Mouse (Mus musculus) kidney, embryonic 16.5 days (tissue): ENCODE measurements around the gene Il1rapl2. TPM values are rescaled to one million over a fixed set of nuclear protein-coding genes. Genes with fewer than 3 reads are reported as not detected.

Experiments
- ATAC-seq: fragments of 200-750 bp; cut with Nextera tagmentation; 2 replicates; pipeline ENCODE4 v1.8.0; 2017; ENCODE audit warnings: moderate TSS enrichment; ENCODE audit not compliant: low FRiP score, low TSS enrichment
- H3K27ac ChIP-seq: fragments of 300-500 bp; sonication (generic); 2 replicates; pipeline ENCODE4 v1.5.1; 2014; ENCODE audit warnings: low read length
- H3K27me3 ChIP-seq: fragments of 300-500 bp; sonication (generic); 2 replicates; pipeline ENCODE4 v1.6.1; 2014; ENCODE audit warnings: low read length, control low read depth, mixed read lengths; ENCODE audit not compliant: insufficient read depth
- H3K36me3 ChIP-seq: fragments of 300-500 bp; sonication (generic); 2 replicates; pipeline ENCODE4 v1.6.1; 2014; ENCODE audit warnings: low read length, control low read depth, mixed read lengths; ENCODE audit not compliant: insufficient read depth
- H3K4me1 ChIP-seq: fragments of 300-500 bp; sonication (generic); 2 replicates; pipeline ENCODE4 v1.6.1; 2014; ENCODE audit warnings: low read length, control low read depth, mixed read lengths; ENCODE audit not compliant: insufficient read depth
- H3K4me2 ChIP-seq: fragments of 300-500 bp; sonication (generic); replicated peaks from 2 replicates; pipeline ENCODE4 v1.6.1; 2014; ENCODE audit warnings: low read depth, low read length
- H3K4me3 ChIP-seq: fragments of 300-500 bp; sonication (generic); 2 replicates; pipeline ENCODE4 v1.5.1; 2014; ENCODE audit warnings: mild to moderate bottlenecking, low read length
- H3K9ac ChIP-seq: fragments of 300-500 bp; sonication (generic); replicated peaks from 2 replicates; pipeline ENCODE4 v1.6.1; 2014; ENCODE audit warnings: low read length
- H3K9me3 ChIP-seq: fragments of 300-500 bp; sonication (generic); 2 replicates; pipeline ENCODE4 v1.6.1; 2016; ENCODE audit warnings: low read length, control low read depth
- WGBS: fragments of 180-500 bp; shearing (Covaris S2); extraction: QIAGEN DNeasy Blood & Tissue Kit; methylation state at CpG from one replicate; pipeline ENCODE4 v1.1.7; 2014; 5-methylcytosine and 5-hydroxymethylcytosine counted together
- polyA plus RNA-seq: library from polyadenylated mRNA; unstranded; fragments of >200 nt; fragmentation: Nextera tagmentation; extraction: Ambion mirVana; gene quantifications from 2 replicates; pipeline ENCODE4 v1.2.1, GENCODE M21; 2015

The Il1rapl2 gene
- polyA plus RNA-seq, 1 experiment from 2014 or later: 0.31 TPM

DNA sequence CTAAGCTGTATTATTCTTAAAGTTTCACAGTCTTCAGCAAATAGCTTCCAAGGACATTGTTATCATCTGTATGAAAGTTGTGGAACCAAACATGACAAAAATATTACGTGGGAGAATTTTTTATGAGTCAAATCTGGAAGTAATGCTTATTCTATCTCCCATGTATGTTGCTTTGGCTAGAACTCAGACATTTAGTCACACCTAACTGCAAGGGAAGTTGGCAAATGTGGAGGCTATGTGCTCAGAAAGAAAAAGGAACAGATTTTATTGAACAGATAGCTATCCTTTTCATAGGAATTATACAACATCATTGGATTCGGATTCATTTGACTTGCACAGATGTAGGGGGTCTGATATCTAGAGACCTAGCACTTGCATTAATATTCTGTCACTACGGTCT is 908.1 kb downstream of the Il1rapl2 start:
- Histone ChIP-seq H3K4me3 (no peak overlapping the region), H3K4me2 (no peak overlapping the region), H3K27ac (no peak overlapping the region), H3K9ac (no peak overlapping the region), H3K9me3 (no peaks in the 10 kb centered on the region), H3K4me1 (no peaks in the 10 kb centered on the region), H3K36me3 (no peaks in the 10 kb centered on the region), H3K27me3 (no peaks in the 10 kb centered on the region)
- no peak for ATAC-seq
- 71% methylated on average over 3 of the region's 3 CpGs for WGBS

DNA sequence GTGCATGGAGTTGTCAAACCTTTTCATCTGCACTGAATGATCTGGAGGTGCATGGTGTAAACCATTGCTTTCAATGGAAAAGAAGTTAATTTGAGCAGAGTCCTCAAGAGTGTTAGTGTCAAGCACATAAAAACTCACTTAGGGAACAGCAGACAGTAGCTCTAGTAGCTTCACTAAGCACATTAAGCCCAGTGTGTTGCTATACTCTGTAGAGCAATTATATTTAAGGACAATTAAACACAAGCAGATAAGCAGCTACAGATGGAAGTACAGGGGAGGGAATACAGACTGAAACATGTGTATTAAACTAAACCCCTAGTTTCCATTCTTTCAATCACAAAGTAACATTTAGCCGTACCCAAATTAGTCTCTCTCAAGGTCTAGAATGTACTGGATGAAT is 930.1 kb downstream of the Il1rapl2 start:
- 86% methylated on average over 1 of the region's 1 CpGs for WGBS
- no peak overlapping the region for H3K4me3 ChIP-seq
- H3K9me3 ChIP-seq: no peaks in the 10 kb centered on the region
- H3K36me3 ChIP-seq: no peaks in the 10 kb centered on the region
- no peaks in the 10 kb centered on the region for H3K4me1 ChIP-seq
- H3K27me3 ChIP-seq: no peaks in the 10 kb centered on the region
- no peak overlapping the region for H3K27ac ChIP-seq
- H3K4me2 ChIP-seq: no peak overlapping the region
- no peak overlapping the region for H3K9ac ChIP-seq
- no peak for ATAC-seq

DNA sequence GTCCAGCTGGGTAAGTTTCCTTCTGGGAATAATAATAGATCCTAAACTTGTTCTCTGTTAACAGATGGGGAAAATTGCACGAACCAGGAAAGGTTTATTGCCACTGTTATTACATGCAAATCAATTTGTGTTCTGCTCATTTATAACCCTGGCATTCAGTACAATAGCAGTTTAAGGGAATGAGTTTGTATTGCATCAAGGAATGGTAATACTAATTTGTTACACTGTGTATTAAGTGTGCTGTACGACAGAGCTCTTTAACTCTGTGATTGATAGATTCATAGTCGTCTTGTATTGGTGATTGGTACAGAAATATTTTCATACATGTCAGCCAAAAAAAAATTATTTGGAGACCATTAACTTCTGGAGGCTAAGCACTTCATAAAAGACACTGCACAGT is 934.6 kb downstream of the Il1rapl2 start:
- H3K4me1 ChIP-seq: no peaks in the 10 kb centered on the region
- H3K9ac ChIP-seq: no peak overlapping the region
- no peak overlapping the region for H3K4me2 ChIP-seq
- H3K4me3 ChIP-seq: no peak overlapping the region
- WGBS: 58% methylated on average over 3 of the region's 3 CpGs
- H3K27ac ChIP-seq: no peak overlapping the region
- no peaks in the 10 kb centered on the region for H3K9me3 ChIP-seq
- H3K27me3 ChIP-seq: no peaks in the 10 kb centered on the region
- ATAC-seq: no peak
- H3K36me3 ChIP-seq: no peaks in the 10 kb centered on the region

DNA sequence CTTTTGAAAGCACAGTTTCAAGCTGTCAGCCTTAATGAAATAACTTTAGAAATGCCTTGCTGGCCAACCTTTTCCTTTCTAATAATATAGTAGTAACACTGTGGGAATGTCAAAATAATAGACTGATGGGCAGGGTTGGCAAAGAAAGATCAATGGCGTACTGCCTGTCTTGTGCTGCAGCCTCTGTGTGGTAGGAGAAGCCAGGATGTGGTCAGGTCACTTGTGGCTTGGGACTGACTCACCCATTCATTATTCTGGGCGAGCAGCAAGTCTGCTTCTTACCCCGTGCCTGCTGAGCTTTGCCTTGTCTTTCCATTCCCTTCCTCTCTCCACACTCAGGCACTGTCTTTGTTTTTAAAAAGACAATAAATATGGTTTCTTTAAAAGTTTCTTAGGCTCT is 1049.7 kb downstream of the Il1rapl2 start:
- no peak overlapping the region for H3K4me3 ChIP-seq
- H3K9ac ChIP-seq: no peak overlapping the region
- 71% methylated on average over 3 of the region's 3 CpGs for WGBS
- H3K27ac ChIP-seq: no peak overlapping the region
- no peaks in the 10 kb centered on the region for H3K27me3 ChIP-seq
- H3K4me2 ChIP-seq: no peak overlapping the region
- no peaks in the 10 kb centered on the region for H3K4me1 ChIP-seq
- no peaks in the 10 kb centered on the region for H3K9me3 ChIP-seq
- ATAC-seq: no peak
- H3K36me3 ChIP-seq: no peaks in the 10 kb centered on the region

DNA sequence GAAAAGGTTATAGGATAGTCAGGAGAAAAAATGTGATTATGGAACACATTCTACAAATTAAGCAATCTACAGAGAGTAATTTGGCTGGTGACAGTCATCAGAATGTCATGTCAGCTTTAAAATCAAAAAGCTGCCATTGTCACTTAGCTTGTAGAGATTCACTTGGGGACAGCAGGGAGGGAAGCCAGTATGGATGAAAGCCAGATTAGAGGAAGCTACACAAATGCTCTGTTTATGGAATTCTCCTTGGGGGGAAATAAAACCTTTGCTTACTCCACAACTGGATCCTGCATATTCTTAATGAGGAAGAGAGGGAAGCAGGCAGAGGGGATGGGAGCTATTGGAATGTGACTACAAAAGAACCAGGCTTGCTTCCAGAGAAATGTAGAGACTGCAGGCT is 1054.9 kb downstream of the Il1rapl2 start:
- Histone ChIP-seq H3K4me2 (no peak overlapping the region), H3K9ac (no peak overlapping the region), H3K9me3 (no peaks in the 10 kb centered on the region), H3K4me3 (no peak overlapping the region), H3K36me3 (no peaks in the 10 kb centered on the region), H3K4me1 (no peaks in the 10 kb centered on the region), H3K27ac (no peak overlapping the region), H3K27me3 (no peaks in the 10 kb centered on the region)
- no peak for ATAC-seq

DNA sequence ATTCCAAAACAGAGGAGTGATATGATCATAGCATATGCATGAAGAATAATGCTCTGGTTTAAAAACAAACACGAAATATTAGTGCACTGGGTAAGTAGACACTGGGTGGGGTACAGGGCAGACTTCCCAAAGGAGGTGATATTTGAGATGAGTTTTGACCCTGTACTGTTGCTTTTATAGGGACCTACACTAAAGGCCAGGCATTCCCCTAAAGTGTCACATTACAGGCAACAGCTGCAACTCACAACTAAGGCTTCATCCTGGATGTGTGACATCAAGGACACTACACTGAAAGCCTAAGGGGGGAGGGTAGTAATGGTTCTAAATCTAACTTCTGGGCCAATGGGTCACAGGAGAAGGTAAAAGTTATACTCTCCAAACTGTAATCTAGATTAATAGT is 1152.0 kb downstream of the Il1rapl2 start:
- no peak overlapping the region for H3K4me3 ChIP-seq
- H3K4me1 ChIP-seq: no peaks in the 10 kb centered on the region
- WGBS: 24% methylated on average over 1 of the region's 1 CpGs
- no peaks in the 10 kb centered on the region for H3K27me3 ChIP-seq
- ATAC-seq: peak; percentile 42; the same call in 1 of the 2 replicates
- H3K27ac ChIP-seq: no peak overlapping the region
- H3K9ac ChIP-seq: no peak overlapping the region
- H3K9me3 ChIP-seq: no peaks in the 10 kb centered on the region
- no peak overlapping the region for H3K4me2 ChIP-seq
- no peaks in the 10 kb centered on the region for H3K36me3 ChIP-seq

DNA sequence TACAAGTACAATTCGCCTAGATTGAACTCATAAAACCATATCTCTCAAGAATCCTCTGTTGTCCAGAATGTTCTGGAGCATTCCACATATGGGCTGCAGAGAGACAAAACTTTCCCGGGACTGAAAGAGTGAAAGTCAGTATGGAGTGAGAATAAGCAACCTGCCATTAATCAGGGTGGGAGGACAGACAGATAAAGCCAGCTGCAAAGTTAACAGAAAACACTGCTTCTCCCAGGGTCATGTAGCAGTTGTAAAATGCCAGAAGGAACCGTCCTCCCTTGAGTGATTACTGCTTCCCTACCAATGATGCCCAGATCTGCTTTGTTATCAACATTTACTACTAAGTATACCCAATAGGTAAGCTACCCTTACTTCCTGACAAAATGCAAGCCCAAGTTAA is 1230.5 kb downstream of the Il1rapl2 start:
- Histone ChIP-seq H3K4me1 (no peaks in the 10 kb centered on the region), H3K4me2 (no peak overlapping the region), H3K9me3 (no peaks in the 10 kb centered on the region), H3K4me3 (no peak overlapping the region), H3K36me3 (no peaks in the 10 kb centered on the region), H3K9ac (no peak overlapping the region), H3K27ac (no peak overlapping the region), H3K27me3 (no peaks in the 10 kb centered on the region; the same call in 1 of the 2 replicates)
- 38% methylated on average over 3 of the region's 3 CpGs for WGBS
- ATAC-seq: no peak

DNA sequence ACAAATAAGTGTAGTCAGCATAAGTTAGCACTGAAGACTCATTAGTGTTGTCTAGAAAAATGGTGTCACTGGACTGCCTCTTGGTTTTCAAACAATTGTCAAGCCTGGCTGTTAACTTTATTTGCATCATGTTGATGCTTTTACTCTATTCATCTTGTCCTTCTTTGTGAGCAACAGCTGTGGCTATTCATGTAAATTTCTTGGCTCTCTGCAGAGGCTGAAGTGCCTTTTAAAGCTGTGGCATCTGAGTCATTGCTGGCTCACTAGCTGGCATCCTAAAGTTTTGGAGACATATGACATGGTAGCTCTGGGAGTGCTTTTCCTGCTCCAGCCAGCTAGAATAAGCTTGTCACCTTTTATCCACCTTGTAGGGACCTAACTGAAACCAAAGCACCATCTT is 1261.5 kb downstream of the Il1rapl2 start:
- no peak for ATAC-seq
- Histone ChIP-seq H3K27ac (no peak overlapping the region), H3K36me3 (no peaks in the 10 kb centered on the region), H3K9me3 (no peaks in the 10 kb centered on the region), H3K4me1 (no peaks in the 10 kb centered on the region), H3K4me2 (no peak overlapping the region), H3K4me3 (no peak overlapping the region), H3K27me3 (no peaks in the 10 kb centered on the region; the same call in 1 of the 2 replicates), H3K9ac (no peak overlapping the region)

DNA sequence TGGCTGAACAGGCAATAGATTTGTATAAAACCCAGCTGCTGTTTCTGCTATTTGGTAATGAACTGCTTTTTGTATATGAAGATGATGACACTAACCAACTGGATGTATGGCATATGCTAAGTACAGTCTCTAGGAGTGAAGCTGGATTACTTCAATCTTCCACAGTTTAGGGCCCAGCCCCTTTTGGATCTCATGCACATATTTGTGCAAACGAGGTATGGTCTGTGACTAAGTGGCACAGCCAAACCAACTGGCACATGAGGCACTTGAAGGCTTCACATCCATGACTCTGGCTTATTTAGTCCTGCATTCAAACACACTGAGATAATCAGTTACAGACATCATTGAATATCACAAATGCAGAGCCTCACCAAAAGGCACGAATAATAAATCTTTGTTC is 1263.5 kb downstream of the Il1rapl2 start:
- WGBS: 78% methylated on average over 2 of the region's 2 CpGs
- Histone ChIP-seq H3K36me3 (no peaks in the 10 kb centered on the region), H3K27ac (no peak overlapping the region), H3K27me3 (no peaks in the 10 kb centered on the region; the same call in 1 of the 2 replicates), H3K4me1 (no peaks in the 10 kb centered on the region), H3K9me3 (no peaks in the 10 kb centered on the region), H3K9ac (no peak overlapping the region), H3K4me2 (no peak overlapping the region), H3K4me3 (no peak overlapping the region)
- ATAC-seq: no peak

DNA sequence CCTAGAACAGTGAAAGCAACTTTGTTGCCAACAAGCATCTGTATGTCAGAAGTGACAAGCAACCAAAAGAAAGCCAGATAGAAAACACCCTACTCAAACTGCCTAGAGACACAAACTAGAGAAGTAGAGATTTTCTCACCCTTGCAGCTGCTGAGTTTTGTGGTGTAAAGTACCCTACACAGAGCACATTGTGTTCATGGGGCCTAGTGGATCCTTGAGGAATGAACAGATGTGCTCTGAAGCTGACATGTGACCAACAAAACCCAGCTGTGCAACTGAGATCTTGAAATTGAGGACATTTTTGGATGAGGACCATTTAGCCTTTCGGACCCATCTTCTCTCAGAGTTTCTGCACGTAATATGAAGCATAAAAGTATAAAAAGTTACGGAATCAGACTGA is 1268.0 kb downstream of the Il1rapl2 start:
- Histone ChIP-seq H3K27me3 (no peaks in the 10 kb centered on the region; the same call in 1 of the 2 replicates), H3K27ac (no peak overlapping the region), H3K36me3 (no peaks in the 10 kb centered on the region), H3K9ac (no peak overlapping the region), H3K4me3 (no peak overlapping the region), H3K4me2 (no peak overlapping the region), H3K4me1 (no peaks in the 10 kb centered on the region), H3K9me3 (no peaks in the 10 kb centered on the region)
- 84% methylated on average over 3 of the region's 3 CpGs for WGBS
- no peak for ATAC-seq
